Mouse (Mus musculus) cerebellum, adult 2 months (tissue): ENCODE data around the gene Slc24a3. TPM values are rescaled to one million over a fixed set of nuclear protein-coding genes. Genes with fewer than 3 reads are reported as not detected.

ENCODE experiments used
- DNase-seq, 2 experiments: peaks; one replicate each; pipeline ENCODE4 v3.0.0; 2021
- H3K27ac ChIP-seq: fragments of 200-500 bp; 2 replicates; pipeline ENCODE4 v1.5.1; 2012; ENCODE audit warnings: low read length, control low read depth, inconsistent platforms; ENCODE audit not compliant: insufficient read depth
- H3K27me3 ChIP-seq: fragments of 200-500 bp; 2 replicates; pipeline ENCODE4 v1.6.1; 2012; ENCODE audit warnings: inconsistent platforms, mild to moderate bottlenecking, low read length, moderate library complexity; ENCODE audit not compliant: control insufficient read depth, insufficient read depth
- H3K4me1 ChIP-seq: fragments of 200-500 bp; 2 replicates; pipeline ENCODE4 v1.6.1; 2011; ENCODE audit warnings: low read length; ENCODE audit not compliant: control insufficient read depth, insufficient read depth
- H3K4me3 ChIP-seq: fragments of 200-500 bp; replicated peaks from 2 replicates; pipeline ENCODE3; 2011; ENCODE audit warnings: mild to moderate bottlenecking, low read depth, low read length, control low read depth; ENCODE audit not compliant: insufficient read depth
- CTCF ChIP-seq: fragments of 200-500 bp; IDR thresholded peaks from 2 replicates; pipeline ENCODE4 v1.5.1; 2011; ENCODE audit warnings: low read depth, mild to moderate bottlenecking, control low read depth, low read length, moderate library complexity, borderline replicate concordance; ENCODE audit not compliant: insufficient read depth
- POLR2A ChIP-seq: fragments of 200-500 bp; IDR thresholded peaks from 2 replicates; pipeline ENCODE4 v1.6.1; 2011; ENCODE audit warnings: low read length, control low read depth, borderline replicate concordance; ENCODE audit not compliant: insufficient read depth
- WGBS: fragments of 180-500 bp; shearing (Covaris S2); methylation state at CpG from one replicate; pipeline ENCODE4 v1.1.7; 2018; 5-methylcytosine and 5-hydroxymethylcytosine counted together
- polyA plus RNA-seq: library from polyadenylated mRNA; depleted of rRNA; stranded (reverse); fragments of >200 nt; gene quantifications from 2 replicates; pipeline ENCODE4 v1.2.3, GENCODE M21; 2012

Slc24a3 gene
- polyA plus RNA-seq, 1 experiment: 56.9 TPM

DNA sequence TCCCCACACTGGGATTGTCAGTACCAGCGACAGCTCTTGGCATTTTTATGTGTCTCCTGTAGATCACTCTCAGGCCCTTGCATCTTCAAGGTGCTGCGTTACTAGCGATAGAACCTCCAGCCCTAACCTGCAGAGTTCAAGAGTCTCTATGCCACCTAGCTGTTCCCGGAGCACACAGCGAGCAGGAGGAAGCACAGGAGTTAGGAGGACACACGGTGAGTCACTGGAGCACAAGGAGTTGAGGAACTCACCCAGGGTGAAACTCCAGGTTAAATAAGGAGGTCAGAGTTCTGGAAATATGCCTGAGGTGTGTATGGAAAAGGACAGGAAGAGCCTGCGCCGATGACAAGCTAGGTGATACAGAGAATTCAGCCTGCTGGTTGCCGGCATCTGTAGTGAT is 513.2 kb downstream of the Slc24a3 start:
- 88% methylated on average over 9 of the region's 9 CpGs for WGBS

DNA sequence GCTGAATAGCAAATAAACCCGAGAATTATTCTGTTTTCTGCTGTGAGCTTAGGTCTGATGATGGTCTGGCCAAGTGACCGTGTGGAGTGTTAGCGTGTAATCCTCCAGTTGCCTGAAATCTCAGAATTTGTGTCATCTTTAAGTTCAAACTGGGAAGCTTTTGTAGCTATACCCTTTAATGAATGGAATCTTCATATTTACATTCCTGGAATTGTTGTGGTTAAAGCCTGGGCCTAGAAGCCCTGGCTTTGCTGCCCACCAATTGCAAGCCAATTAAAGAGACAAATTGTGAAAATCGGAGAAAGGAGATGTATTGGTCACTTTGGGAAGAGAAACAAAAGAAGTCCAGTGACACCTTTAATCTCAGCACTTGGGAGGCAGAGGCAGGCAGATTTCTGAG is 514.1 kb downstream of the Slc24a3 start:
- no peak for TF ChIP-seq POLR2A
- TF ChIP-seq CTCF: no peak
- WGBS: 90% methylated on average over 4 of the region's 4 CpGs
- Histone ChIP-seq H3K27me3 (no peaks in the 10 kb centered on the region), H3K27ac (no peak overlapping the region), H3K4me1 (no peaks in the 10 kb centered on the region), H3K4me3 (no peak overlapping the region)
- DNase-seq: no peak

More for the DNA sequence above, 513.2 kb downstream of the Slc24a3 start:
- TF ChIP-seq CTCF (no peak), POLR2A (no peak)
- no peak for DNase-seq
- Histone ChIP-seq H3K27me3 (no peaks in the 10 kb centered on the region), H3K4me1 (no peaks in the 10 kb centered on the region; the same call in 1 of the 2 replicates), H3K4me3 (no peak overlapping the region), H3K27ac (no peak overlapping the region)

DNA sequence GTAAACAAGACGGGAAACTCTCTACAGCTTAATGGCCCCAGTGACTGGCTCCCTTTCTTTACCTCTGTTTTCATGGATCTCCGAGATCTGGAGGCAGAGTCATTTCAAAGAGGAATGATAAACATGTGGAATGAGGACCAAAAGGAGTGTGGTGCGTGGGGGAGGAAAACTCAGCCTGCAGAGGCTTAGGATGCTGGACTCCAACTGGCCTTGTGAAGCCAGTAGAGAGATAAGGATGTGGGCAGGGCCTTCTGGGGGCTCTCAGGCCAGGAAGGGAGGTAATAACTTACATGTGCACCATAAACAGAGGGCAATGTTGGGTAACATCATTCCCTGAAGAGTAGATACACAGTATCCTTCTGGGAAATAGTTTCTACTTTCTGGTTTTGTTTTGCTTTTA is 515.4 kb downstream of the Slc24a3 start:
- Histone ChIP-seq H3K27ac (no peak overlapping the region), H3K4me1 (no peaks in the 10 kb centered on the region), H3K27me3 (no peaks in the 10 kb centered on the region), H3K4me3 (no peak overlapping the region)
- 95% methylated on average over 3 of the region's 3 CpGs for WGBS
- DNase-seq: no peak
- TF ChIP-seq POLR2A: no peak
- no peak for TF ChIP-seq CTCF

DNA sequence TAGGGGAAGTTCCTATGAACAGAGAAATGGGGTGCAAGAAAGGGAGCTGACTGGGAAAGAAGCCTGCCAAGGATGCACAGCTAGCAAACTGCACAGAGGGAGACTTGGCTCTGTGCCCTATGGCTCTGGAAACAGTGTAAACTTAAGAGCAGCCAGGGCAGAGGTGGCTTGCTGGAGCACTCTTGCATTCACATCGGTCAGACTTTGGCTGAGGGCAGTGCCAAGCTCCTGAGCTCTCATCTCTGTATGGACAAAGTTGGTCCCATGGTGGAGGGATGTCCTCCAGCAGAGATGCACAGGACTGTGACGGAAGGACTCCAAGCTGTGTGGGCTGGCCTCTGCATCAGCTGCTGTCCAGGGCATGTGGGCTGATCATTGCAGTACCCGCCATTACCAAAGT is 516.0 kb downstream of the Slc24a3 start:
- no peak for DNase-seq
- no peaks in the 10 kb centered on the region for H3K4me1 ChIP-seq
- no peaks in the 10 kb centered on the region for H3K27me3 ChIP-seq
- whole genome bisulfite sequencing: 26% methylated on average over 3 of the region's 3 CpGs
- TF ChIP-seq CTCF (no peak), POLR2A (no peak)
- H3K27ac ChIP-seq: no peak overlapping the region
- no peak overlapping the region for H3K4me3 ChIP-seq

DNA sequence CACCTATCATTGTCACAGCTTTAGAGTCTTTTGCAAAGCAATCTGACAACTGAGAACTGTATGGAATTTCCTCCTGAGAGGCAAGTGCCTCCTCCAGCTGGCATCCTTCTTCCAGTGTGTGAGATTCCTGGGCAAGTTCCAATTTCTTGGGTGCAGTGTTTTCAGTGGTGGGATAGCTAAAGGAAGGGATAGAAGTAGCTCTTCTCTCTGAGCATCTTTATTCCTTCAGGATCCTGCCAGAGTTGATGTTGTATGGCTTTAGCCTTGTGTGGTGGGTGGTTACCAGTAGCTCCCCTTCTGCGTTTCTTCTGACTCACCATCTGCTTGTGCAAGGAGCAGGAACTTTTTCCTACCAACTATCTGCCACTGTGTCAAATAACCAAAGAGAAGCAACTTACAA is 516.6 kb downstream of the Slc24a3 start:
- 66% methylated on average over 1 of the region's 1 CpGs for WGBS
- TF ChIP-seq CTCF: no peak
- no peak for TF ChIP-seq POLR2A
- no peak for DNase-seq
- H3K4me3 ChIP-seq: no peak overlapping the region
- no peaks in the 10 kb centered on the region for H3K27me3 ChIP-seq
- H3K27ac ChIP-seq: no peak overlapping the region
- no peaks in the 10 kb centered on the region for H3K4me1 ChIP-seq

DNA sequence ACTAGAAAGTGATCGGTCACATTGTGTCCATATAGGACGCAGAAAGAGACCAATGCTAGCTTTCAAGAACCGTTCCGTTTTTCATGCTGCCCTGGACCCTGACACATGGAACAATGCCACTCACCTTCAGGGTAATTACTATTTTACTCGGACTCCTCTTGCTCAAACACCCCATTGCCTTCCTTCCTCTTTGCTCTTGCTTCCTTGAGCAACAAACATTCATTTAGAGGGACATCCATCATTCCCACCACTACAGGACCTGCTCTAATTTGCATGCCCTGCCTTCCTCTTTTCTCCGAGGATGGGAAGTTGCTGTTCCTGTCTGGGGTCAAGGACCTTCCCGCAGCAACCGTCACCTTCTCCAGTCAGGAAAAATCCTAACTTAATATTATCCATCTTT is 517.3 kb downstream of the Slc24a3 start:
- no peak for DNase-seq
- no peak overlapping the region for H3K27ac ChIP-seq
- H3K27me3 ChIP-seq: no peaks in the 10 kb centered on the region
- no peak for TF ChIP-seq POLR2A
- no peak for TF ChIP-seq CTCF
- H3K4me3 ChIP-seq: no peak overlapping the region
- no peaks in the 10 kb centered on the region for H3K4me1 ChIP-seq
- WGBS: 92% methylated on average over 8 of the region's 8 CpGs

DNA sequence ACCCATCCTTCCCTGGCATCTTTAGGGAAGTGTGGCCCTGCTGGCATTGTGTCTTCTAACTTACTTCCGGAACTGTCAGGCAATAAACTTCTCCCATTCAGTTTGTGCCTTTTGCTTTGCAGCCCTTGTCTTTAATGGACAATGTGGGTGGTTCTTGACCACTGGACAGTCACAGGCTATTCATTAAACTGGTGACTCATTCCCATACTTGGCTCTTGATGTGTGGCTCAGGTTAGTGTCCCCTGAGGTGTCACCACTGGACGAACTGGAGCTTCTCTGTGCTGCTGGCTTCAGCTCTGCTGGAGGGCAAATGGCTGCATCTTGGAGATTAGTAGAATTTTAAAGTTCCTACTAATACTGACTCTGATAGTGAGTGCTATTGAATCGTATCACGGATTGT is 518.5 kb downstream of the Slc24a3 start:
- no peaks in the 10 kb centered on the region for H3K27me3 ChIP-seq
- no peak for TF ChIP-seq POLR2A
- TF ChIP-seq CTCF: no peak
- H3K4me1 ChIP-seq: no peaks in the 10 kb centered on the region
- H3K4me3 ChIP-seq: no peak overlapping the region
- DNase-seq: no peak
- 87% methylated on average over 4 of the region's 4 CpGs for WGBS
- H3K27ac ChIP-seq: no peak overlapping the region

DNA sequence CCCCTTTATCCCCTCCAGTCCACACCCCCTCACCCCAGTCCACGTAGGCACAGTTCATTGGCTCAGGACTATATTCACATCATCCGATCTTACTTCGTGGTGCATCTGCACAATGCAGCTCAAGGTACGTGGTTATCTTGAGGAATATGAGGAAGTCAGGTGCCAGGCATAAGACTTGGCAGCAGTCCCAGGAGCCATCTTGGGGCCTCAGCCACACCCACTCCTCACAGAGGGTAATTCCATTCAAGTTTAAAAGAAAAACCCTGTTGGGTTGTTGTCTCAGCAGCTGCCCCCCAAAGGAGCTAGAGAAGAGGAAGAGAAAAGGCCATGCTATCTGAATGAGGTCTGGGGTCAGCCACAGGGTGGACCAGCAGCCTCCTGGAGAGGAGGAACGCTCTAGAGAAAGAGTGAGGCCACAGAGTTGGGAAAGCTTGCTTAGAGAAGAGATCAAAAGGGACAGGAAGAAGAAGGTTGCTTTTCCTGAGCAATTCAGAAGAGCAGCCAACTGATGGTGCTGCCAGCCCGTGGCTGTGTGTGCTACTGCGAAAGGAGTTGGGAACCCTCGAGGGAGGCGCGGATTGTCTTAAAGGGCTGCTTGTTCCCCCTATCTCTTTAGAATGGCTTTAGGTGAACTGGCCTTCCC is 523.9 kb downstream of the Slc24a3 start:
- H3K27ac ChIP-seq: no peak overlapping the region
- no peaks in the 10 kb centered on the region for H3K4me1 ChIP-seq
- TF ChIP-seq CTCF (no peak), POLR2A (no peak)
- no peaks in the 10 kb centered on the region for H3K27me3 ChIP-seq
- no peak overlapping the region for H3K4me3 ChIP-seq
- no peak for DNase-seq
- WGBS: 77% methylated on average over 10 of the region's 10 CpGs
